Mouse (Mus musculus) limb, embryonic 14.5 days (tissue): ENCODE data around the gene Capn5. TPM values are rescaled to one million over a fixed set of nuclear protein-coding genes. Genes with fewer than 3 reads are reported as not detected.

Source experiments
- ATAC-seq: fragments of 200-750 bp; cut with Nextera tagmentation; 2 replicates; pipeline ENCODE4 v1.8.0; 2017; ENCODE audit warnings: low read depth, moderate number of reproducible peaks, moderate TSS enrichment; ENCODE audit not compliant: low FRiP score
- DNase-seq: peaks from one replicate; pipeline ENCODE4 v3.0.0-alpha.2; 2015; ENCODE audit warnings: low spot score
- H3K27ac ChIP-seq: fragments of 300-500 bp; sonication (generic); replicated peaks from 2 replicates; pipeline ENCODE4 v1.5.1; 2014; ENCODE audit warnings: low read depth, mild to moderate bottlenecking, low read length, moderate library complexity, mixed read lengths
- H3K27me3 ChIP-seq: fragments of 300-500 bp; sonication (generic); 2 replicates; pipeline ENCODE4 v1.6.1; 2014; ENCODE audit warnings: low read length, mixed read lengths; ENCODE audit not compliant: control insufficient read depth, insufficient read depth
- H3K36me3 ChIP-seq: fragments of 300-500 bp; sonication (generic); 2 replicates; pipeline ENCODE4 v1.6.1; 2014; ENCODE audit warnings: mild to moderate bottlenecking, low read length, moderate library complexity, mixed read lengths; ENCODE audit not compliant: control insufficient read depth, insufficient read depth
- H3K4me1 ChIP-seq: fragments of 300-500 bp; sonication (generic); 2 replicates; pipeline ENCODE4 v1.6.1; 2014; ENCODE audit warnings: antibody characterized with exemption, low read length, mixed read lengths; ENCODE audit not compliant: control insufficient read depth, insufficient read depth
- H3K4me2 ChIP-seq: fragments of 300-500 bp; sonication (generic); replicated peaks from 2 replicates; pipeline ENCODE4 v1.6.1; 2014; ENCODE audit warnings: low read depth, mild to moderate bottlenecking, low read length, moderate library complexity; ENCODE audit not compliant: severe bottlenecking
- H3K4me3 ChIP-seq: fragments of 300-500 bp; sonication (generic); replicated peaks from 2 replicates; pipeline ENCODE4 v1.5.1; 2014; ENCODE audit warnings: low read length
- H3K9ac ChIP-seq: fragments of 300-500 bp; sonication (generic); 2 replicates; pipeline ENCODE4 v1.6.1; 2014; ENCODE audit warnings: mild to moderate bottlenecking, low read depth, low read length, moderate library complexity; ENCODE audit not compliant: severe bottlenecking
- H3K9me3 ChIP-seq: fragments of 300-500 bp; sonication (generic); 2 replicates; pipeline ENCODE4 v1.6.1; 2016; ENCODE audit warnings: low read length; ENCODE audit not compliant: control insufficient read depth
- POLR2A ChIP-seq: fragments of 200-500 bp; IDR thresholded peaks from 2 replicates; pipeline ENCODE4 v1.8.0; 2012; ENCODE audit warnings: inconsistent platforms, mild to moderate bottlenecking, moderate library complexity, borderline replicate concordance; ENCODE audit not compliant: insufficient read depth, insufficient read length; ENCODE audit errors: extremely low read depth
- WGBS: fragments of 180-500 bp; shearing (Covaris S2); extraction: QIAGEN DNeasy Blood & Tissue Kit; methylation state at CpG from one replicate; pipeline ENCODE4 v1.1.7; 2014; 5-methylcytosine and 5-hydroxymethylcytosine counted together
- polyA plus RNA-seq, 2 experiments: library from polyadenylated mRNA; depleted of rRNA in 1 of 2; stranded (reverse) in 1 of 2; unstranded in 1 of 2; fragments of >200 nt; fragmentation: Nextera tagmentation in 1 of 2; extraction: Ambion mirVana in 1 of 2; gene quantifications; 2 replicates each; pipeline versions ENCODE4 v1.2.1 to v1.2.3; 2012 to 2014

Capn5 gene
- polyA plus RNA-seq, 2 experiments: 6.5 to 9.6 TPM

GRCm38 (mm10) chr7:98153892-98154291, 24.2 kb downstream of the Capn5 start:
- 77% methylated on average over 5 of the region's 5 CpGs for WGBS
- Histone ChIP-seq H3K27me3 (no peaks in the 10 kb centered on the region), H3K9ac (no peak overlapping the region), H3K4me1 (peaks cover 10% of the 10 kb centered on the region; the same call in 1 of the 2 replicates), H3K4me2 (no peak overlapping the region), H3K4me3 (no peak overlapping the region), H3K27ac (no peak overlapping the region), H3K36me3 (no peaks in the 10 kb centered on the region), H3K9me3 (no peaks in the 10 kb centered on the region)
- peak; percentile 58 for ATAC-seq
- no peak for DNase-seq
- no peak for TF ChIP-seq POLR2A

- TF ChIP-seq POLR2A: no peak
- Histone ChIP-seq H3K4me1 (peaks cover 10% of the 10 kb centered on the region; the same call in 1 of the 2 replicates), H3K9me3 (no peaks in the 10 kb centered on the region), H3K4me3 (no peak overlapping the region), H3K36me3 (no peaks in the 10 kb centered on the region), H3K27ac (no peak overlapping the region), H3K4me2 (no peak overlapping the region), H3K27me3 (no peaks in the 10 kb centered on the region), H3K9ac (no peak overlapping the region)
- 51% methylated on average over 3 of the region's 3 CpGs for WGBS
- ATAC-seq (no peak), DNase-seq (no peak)
Measured at GRCm38 (mm10) chr7:98153345-98153744, 24.7 kb downstream of the Capn5 start.

DNA sequence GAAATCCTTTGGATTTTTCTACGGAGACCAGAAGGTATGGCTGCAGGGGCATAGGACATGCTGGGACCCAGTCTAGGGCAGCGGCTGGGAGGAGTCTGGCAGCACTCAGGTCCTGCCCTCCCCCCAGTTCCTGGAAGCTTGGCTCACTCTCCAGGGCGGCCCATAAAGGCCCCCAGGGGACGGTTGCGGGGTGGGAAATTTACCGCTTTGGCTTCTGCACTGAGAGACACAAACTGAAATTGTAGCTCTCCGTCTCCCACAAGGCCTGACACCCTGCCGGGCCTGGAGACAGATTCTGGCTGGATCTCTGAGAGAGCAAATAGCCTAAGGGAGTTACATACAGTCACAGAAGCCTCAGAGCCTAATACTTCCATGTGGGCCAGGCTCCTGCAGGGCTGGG, 25.7 kb downstream of the Capn5 start:
- DNase-seq (no peak), ATAC-seq (no peak)
- H3K4me1 ChIP-seq: peaks cover 10% of the 10 kb centered on the region; the same call in 1 of the 2 replicates
- no peak overlapping the region for H3K9ac ChIP-seq
- H3K27me3 ChIP-seq: no peaks in the 10 kb centered on the region
- H3K4me3 ChIP-seq: no peak overlapping the region
- no peak overlapping the region for H3K27ac ChIP-seq
- H3K36me3 ChIP-seq: no peaks in the 10 kb centered on the region
- H3K9me3 ChIP-seq: no peaks in the 10 kb centered on the region
- 31% methylated on average over 8 of the region's 8 CpGs for WGBS
- H3K4me2 ChIP-seq: no peak overlapping the region
- no peak for TF ChIP-seq POLR2A

GRCm38 (mm10) chr7:98150525-98150924, 27.5 kb downstream of the Capn5 start:
- no peak overlapping the region for H3K27ac ChIP-seq
- ATAC-seq: no peak
- 50% methylated on average over 5 of the region's 5 CpGs for WGBS
- no peak overlapping the region for H3K4me3 ChIP-seq
- peaks cover 10% of the 10 kb centered on the region; the same call in 1 of the 2 replicates for H3K4me1 ChIP-seq
- no peak overlapping the region for H3K9ac ChIP-seq
- H3K9me3 ChIP-seq: no peaks in the 10 kb centered on the region
- H3K36me3 ChIP-seq: no peaks in the 10 kb centered on the region
- H3K27me3 ChIP-seq: no peaks in the 10 kb centered on the region
- no peak for DNase-seq
- no peak for TF ChIP-seq POLR2A
- H3K4me2 ChIP-seq: no peak overlapping the region

DNA sequence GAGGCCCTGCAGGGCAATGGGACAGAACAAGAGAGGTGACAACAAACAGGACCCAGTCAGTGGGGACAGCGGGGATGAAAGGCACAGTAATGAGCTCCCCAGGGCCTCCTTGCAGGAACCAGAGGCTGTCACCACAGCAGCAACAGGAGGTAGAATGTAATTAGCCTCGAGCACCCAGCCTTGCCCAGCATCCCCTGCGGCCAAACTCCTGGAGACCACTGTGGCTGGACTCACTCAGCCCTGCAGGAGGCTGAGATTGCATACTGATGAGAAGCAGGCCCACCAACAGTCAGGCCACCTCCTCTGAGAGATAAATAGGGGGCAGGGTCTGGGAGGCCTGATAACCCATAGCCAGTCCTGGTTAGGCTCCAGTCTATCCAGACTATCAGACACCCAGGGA, 28.3 kb downstream of the Capn5 start:
- WGBS: 4% methylated on average over 3 of the region's 3 CpGs
- Histone ChIP-seq H3K4me2 (no peak overlapping the region), H3K9ac (no peak overlapping the region), H3K4me1 (peaks cover 10% of the 10 kb centered on the region; the same call in 1 of the 2 replicates), H3K9me3 (no peaks in the 10 kb centered on the region), H3K27me3 (no peaks in the 10 kb centered on the region), H3K27ac (no peak overlapping the region), H3K4me3 (no peak overlapping the region), H3K36me3 (no peaks in the 10 kb centered on the region)
- DNase-seq: no peak
- ATAC-seq: no peak
- no peak for TF ChIP-seq POLR2A
